Mouse (Mus musculus): ENCODE data around the gene Mpz.

- no peak for TF ChIP-seq CHD2 (IDR thresholded peaks at IDR 0.05; ENCODE audit: low read depth, low read length)
- no peak for TF ChIP-seq MAFK (IDR thresholded peaks at IDR 0.05; ENCODE audit: insufficient read depth, low read depth, low read length)
- TF ChIP-seq HCFC1 (IDR thresholded peaks at IDR 0.05; ENCODE audit: borderline replicate concordance, insufficient read depth, low read length) = no peak
Measured at GRCm38 (mm10) chr1:171209409-171209808, 58.9 kb downstream of the Mpz start.
